Mouse (Mus musculus): ENCODE measurements around the gene Eif1.

GRCm38 (mm10) chr11:100320172-100320630 is 516 bp downstream of the Eif1 start:
- TF ChIP-seq POLR2A (IDR thresholded peaks at IDR 0.05; ENCODE audit: extremely low read depth, insufficient read depth, low read length): peak; percentile 76; the same call in 1 of the 2 replicates
- no peak for TF ChIP-seq CTCF (IDR thresholded peaks at IDR 0.05; ENCODE audit: extremely low read depth, insufficient read depth, low read length)
